Mouse (Mus musculus): ENCODE data around the gene Tollip.
"Not testable (repeated sequence)": the region's sequence is repeated elsewhere in the genome, so short reads cannot be mapped to it uniquely, and the experiment has no call there.

The Tollip gene

DNA sequence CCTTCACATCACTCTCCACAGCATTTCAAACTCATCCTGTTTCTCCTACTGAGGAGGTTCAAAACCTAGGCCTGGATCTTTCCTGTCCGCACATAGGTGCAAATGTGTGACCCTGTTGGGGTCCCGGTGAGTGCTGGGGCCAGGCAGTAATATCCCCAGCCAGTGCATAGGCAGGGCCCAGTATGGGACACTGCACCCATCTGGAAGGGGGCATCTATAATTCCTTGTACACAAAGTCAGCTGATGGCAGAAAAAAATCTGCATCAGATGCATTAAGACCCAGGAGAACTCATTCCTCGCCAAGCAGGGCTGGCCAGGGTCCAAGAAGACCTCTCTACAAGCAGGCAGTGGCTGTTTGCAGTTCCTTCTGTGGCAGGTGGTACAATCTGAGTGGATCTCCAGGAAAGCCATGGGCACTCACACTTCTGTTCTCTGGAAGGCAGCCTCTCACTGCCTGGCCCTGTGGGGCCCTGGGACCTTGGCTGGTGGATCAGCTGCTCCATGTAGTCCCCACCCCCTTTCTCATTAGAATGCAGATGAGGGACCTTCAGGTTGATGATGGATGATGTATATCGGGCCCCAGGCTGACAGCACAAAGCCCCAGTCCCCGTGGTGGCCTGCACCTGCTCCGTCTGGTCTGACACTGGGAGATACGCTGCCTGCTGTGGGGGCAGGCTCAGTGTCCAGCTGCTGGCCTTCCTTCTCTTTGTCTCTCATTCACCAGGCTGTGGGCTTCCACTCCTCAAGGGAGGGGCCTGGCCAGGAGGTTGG, 16.0 kb upstream of the Tollip start:
- DNase-seq (ENCODE audit: low spot score in 2 of 2), result peak in 1 of 2 experiments; percentile 51

DNA sequence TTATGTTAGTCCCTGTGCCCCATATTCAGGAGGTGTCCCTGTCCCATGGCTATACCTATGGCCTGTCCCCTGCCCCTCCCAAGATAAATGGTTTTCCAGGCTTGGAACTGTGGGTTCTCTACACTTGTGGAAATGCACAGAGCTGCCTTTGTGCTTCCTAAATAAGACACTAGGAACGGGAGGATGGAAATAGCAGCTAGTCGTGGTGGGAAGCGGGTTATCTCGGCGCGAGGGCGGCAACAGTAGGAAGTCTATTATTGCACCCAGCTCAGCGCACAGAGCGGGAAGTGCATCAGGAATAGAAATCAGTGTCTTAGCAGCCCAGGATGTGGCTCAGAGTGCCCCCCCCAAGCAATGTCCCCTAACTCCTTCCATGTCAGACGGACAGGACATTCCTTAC, 10.3 kb upstream of the Tollip start:
- peak; percentile 80 to 88 for DNase-seq (ENCODE audit: low spot score in 2 of 2)

DNA sequence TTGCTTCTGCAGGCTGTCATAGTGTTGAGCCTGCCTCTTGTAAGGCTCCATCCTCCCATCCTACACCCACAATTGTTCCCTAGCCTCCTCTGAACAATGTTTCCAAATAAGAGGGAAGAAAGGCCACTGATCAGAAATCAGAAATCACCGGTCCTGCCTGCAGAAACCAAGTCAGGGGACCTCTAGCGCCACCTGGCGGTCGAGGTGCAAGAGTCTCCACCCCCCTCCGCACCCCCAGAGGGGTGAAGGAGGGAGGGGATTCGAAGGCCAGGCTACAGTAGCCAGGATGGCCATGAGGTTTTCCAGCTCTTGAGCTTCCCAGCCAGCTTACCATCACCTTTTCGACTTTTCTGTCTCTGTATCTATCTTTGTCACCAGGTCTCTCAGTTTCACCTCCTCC, 6.6 kb upstream of the Tollip start:
- peak in 1 of 2 experiments; percentile 82 for DNase-seq (ENCODE audit: low spot score in 2 of 2)

DNA sequence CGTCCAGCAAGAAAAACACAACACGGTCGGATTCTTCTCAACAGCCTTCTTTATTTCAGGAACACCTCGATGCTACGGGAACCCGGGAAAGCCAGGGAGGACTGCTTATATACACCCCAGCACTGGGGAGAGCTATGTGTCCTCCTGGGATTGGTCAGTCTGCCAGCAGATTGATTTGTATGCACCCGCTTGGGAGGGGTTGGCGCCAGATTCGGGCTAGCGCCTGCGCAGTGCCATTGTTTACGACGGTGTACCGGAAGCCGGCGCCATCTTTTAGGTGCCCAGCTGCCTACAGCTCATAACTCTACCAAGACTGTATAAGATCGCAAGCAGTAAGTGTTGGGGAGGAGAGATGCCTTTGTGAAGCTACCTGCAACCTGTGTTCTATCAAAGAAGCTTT, 5.8 kb upstream of the Tollip start:
- DNase-seq (ENCODE audit: low spot score in 2 of 2), result not testable (repeated sequence)

DNA sequence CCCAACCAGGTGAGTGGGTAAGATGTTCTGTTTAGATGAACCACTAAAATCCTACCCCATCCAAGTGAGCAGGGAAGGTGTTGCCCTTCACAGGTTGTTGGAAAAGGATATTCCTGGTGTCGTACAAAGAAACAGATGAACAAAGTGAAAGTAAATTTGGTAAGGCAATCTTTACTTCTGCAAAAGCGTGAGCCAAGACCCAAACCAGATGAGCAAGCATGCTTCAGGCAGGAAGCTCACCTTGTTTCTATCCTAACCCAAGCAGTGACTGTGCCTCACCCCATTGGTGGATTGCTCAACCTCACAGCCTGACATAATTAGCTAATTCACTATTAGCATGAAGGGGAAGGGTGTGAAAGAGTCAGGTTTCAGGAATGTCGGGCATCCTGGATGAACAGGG, 7.0 kb downstream of the Tollip start:
- DNase-seq (ENCODE audit: low spot score in 2 of 2), result no peak

DNA sequence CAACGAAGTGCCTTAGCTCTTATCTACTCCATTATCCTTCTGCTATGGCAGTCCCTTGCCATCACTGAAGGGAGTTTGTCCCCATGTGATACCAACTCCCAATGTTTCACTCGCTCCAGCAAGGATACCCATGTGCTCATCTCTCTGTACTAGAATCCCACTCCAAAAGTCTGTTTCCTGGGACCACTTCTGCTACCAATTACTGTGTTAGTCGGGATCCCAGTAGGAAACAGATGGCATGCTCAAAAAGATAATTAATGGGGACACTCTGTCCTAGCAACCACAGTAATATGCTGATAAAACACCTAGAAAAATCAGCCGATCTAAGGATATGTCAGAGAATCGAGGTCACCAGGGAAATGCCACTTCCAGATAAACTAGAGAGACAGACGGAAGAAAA, 9.7 kb downstream of the Tollip start:
- no peak for DNase-seq (ENCODE audit: low spot score in 2 of 2)

DNA sequence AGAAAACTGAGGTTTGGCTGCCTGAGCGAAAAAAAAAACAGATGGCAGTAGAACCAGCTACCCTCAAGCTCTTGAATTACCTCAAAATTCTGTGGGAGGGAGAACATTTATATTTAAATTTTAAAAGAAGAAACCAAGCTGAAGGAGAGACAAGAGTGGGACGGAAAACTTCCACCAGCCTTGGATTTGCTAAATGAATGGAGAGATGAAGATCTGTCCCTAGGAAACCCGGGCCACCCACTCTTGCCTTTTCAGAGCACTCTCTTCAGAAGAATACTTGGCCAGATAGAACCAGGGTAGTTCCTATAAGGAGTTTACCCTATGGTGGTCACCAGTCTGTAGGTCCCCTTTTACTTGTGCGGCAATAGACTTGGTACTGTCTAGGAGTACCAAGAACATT, 15.5 kb downstream of the Tollip start:
- peak; percentile 56 to 72 for DNase-seq (ENCODE audit: low spot score in 2 of 2)

DNA sequence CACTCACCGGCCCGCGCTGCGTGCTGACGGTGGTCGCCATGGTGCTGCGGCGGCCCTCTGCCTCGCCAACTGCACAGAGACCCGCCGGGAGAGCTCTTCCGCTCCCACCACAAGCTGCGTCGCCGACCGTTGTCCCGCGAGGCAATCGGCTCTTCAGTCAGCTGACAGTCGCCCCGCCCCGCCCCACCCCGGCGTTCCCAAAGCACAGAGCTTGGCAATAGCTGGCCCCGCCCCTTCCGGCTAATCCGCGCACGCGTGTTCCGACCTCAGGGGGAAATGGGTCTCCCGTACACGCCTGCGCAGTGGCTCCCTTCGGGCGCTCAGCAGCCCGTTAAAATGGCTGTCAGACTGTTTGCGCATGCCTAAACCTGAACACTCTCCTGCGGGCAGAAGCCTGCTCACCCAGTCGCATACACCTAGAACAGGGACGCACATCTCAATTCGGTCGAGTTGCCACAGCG, 16.0 kb downstream of the Tollip start:
- peak; percentile 99 to 100 for DNase-seq (ENCODE audit: low spot score in 2 of 2)

DNA sequence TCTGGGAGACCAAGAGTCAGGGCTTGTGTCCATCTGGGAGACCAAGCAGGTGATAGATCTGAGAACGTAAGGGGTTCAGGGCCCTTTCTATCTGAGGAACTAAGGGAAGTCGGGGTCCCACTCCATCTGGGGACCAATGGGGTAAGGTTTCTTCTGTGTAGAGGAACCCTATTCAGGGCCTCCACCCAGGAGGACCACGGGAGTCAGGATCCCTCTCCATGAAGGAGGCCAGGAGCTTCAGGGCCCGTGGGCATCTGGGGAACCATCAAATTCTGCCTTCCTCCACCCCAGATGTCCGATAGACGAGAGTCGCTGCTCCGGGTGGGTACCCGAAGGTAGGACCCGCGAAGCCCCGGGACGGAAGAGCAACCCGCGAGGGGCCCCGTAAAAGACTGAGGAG, 16.5 kb downstream of the Tollip start:
- no peak for DNase-seq (ENCODE audit: low spot score in 2 of 2)

DNA sequence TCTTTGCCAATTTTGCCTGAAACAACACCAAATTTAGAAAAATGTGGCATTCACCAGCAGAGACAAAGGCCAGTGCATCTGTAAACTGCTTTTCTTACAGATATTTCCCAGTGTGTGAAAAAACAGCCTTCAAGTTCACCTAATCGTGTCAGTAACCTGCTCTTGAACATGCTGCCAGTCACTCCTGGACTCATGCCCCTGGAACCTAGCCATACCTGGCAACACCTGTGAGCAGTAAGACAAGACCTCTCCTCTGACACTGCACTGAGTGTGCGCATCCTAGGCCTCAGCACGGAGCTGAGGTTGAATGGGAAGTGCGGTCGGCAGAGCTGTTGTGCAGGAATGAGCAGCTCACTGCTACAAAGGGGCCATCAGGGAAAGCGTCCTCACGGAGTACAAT, 26.2 kb downstream of the Tollip start:
- no peak for DNase-seq (ENCODE audit: low spot score in 2 of 2)

DNA sequence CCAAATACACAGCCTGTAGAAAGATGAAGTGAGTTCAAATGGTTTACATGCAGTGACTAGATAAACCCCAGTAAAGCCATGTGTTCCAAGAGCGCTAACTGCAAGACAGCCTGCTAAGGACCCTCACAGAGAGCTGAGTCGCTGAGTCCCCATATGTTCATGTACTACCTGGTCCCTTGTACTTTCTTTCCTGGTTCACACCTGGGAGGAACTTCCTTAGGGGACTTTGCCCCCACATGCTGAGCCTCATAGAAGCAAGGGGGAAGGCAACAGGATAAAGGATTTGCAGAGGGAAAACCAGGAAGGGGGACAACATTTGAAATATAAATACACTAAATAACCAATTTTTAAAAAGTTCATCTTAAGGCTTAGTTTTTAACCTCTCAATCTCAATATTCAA, 39.5 kb downstream of the Tollip start:
- DNase-seq (ENCODE audit: low spot score in 2 of 2), result no peak

DNA sequence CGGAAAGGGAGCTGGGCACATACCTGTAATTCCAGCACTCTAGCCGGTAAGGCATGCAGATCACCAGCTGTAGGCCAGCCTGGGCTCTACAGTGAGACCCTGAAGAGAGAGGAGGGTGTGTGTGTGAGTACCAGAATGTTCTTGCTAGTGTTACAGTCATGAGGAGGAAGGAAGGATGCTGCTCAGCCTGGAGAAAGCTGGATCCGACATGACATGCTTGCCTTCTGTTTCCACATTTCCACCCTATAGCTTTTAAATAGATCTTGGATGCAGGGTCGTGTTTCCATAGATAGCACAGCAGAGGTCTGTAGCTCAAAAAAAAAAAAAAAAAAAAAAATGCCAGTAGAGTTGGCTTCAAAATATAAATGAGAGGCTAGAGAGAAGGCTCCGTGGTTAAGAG, 43.4 kb downstream of the Tollip start:
- peak in 1 of 2 experiments; percentile 52 for DNase-seq (ENCODE audit: low spot score in 2 of 2)

DNA sequence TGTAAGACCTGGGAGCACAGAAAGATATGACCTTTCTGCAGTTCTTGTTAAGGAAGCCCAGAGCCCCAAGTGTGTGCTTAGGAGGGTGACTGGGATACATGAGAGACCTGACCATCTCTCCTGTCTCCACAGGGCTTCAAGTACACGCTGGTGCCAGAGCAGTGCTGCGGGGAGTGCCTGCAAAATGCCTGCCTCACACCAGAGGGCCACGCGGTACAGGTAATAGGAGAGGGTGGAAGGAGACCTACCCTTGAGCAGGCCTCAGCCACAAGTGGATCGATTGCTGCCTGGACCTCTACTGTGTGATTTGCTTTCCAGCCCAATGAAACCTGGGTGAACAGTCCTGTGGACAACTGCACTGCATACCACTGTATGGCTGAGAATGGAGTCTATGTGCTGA, 47.8 kb downstream of the Tollip start:
- DNase-seq (ENCODE audit: low spot score in 2 of 2), result no peak

DNA sequence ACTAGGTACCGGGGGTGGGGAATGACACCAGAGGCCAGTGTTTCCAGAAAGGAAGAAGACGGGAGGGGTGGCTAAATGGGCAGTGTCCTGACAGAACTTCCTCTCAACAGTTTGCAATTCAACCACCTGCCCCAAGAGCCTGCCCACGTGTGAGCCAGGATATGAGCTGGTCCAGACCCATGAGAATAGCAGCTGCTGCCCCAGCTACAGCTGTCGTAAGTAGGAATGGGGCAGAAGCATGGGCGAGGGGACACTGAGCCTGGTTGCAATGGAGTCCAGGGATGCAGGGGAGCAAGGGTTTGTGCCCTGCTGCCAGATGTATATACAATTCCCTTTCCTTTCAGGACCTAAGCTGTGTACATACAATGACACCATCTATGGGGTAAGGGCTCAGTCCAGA, 48.7 kb downstream of the Tollip start:
- no peak for DNase-seq (ENCODE audit: low spot score in 2 of 2)

DNA sequence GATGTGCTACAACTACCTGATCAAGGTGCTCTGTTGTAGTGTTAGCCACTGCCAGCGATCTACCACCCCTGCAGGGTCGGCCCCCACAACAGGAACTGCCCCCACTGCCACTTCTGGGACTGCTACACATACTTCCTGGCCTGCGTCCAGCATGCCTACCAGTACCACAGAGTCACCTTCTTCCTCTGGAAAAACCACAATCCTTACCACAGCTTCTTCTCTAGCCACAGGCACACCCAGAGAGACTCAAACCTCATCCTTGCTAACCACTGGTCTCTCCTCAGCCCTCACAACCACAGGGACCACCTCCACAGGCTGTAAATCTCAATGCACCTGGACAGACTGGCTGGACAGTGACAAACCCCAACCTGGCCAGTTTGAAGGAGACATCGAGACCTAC, 57.3 kb downstream of the Tollip start:
- no peak for DNase-seq (ENCODE audit: low spot score in 2 of 2)

DNA sequence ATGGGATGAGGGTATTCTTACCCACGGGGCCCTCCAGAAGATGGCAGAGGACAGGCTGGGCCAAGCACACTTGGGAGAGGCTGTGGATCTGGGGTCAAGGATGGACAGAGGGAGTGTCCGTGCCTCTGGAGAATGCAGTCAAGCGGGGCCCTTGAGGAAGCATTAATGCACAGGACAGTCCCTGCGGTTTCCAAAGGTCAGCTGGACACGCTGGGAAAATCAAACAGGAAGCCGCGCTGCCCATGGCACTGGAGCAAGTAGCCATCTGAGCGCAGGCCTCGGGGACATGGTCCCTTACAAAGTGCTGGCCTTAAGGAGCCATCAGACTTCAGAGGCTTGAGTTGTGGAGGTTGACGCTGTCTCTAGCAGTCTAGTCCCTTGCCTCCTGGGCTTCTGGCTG, 78.0 kb downstream of the Tollip start:
- DNase-seq (ENCODE audit: low spot score in 2 of 2), result no peak

DNA sequence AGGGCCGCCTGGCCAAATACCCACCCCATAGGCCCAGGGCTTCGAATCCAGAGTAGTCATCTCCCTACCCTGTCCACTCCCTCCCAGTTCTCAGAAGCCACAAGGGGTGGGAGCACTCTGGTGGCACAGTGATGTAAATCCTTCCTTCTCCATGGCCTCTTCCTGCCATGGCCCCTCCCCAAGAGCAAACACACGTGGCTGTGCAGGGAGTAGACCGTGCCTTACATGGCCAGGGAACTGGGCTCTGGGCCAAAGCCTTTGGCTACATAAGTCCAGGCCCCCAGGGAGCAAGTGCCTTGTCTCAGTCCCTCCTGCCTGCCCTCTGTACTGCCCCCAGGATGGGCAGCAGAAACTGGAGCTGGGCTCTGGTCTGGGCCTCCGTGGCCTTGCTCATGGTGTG, 79.5 kb downstream of the Tollip start, which contains the start of gene Muc5b:
Muc5b (plus strand) TSS at position 292 of the 400 bp plus-strand sequence.
- no peak for DNase-seq (ENCODE audit: low spot score in 2 of 2)

DNA sequence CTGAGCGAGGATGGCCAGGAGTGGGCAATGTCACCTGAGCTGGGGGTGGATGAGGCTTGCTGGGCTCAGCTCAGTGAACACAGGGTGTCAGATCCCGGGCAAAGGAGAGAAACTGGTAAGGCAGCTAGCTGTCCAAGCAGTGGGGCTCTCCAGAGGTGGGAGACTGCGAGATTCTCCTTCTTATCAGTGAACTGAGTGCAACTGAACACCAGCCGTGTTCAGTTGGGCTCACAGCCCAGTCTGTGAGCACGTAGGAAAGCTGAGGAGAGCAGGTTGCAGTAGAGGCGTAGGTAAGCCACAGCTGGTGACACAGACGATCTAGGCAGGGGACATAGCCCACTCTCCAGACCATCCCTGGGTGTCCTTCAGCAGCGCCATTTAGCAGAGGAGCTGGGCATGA, 81.9 kb downstream of the Tollip start:
- no peak for DNase-seq (ENCODE audit: low spot score in 2 of 2)

DNA sequence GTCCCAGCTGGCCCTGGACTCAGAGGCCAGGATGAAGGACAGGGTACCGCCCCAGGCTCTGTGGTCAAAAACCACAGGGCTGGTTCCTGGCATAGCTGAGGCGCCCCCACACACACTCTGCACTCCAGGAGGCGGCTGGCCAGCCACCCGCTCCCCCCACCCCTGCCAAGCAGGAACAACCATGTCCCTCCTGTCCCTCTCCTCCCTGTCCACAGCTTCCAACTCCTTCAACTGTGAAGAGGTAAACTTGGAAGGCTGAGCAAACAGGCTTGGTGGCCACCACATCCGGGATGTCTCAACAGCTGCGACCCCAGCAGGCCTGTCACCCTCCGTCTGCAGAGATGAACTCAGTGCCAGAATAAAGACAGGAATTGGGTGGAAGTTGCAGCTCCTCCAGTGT, 82.4 kb downstream of the Tollip start:
- DNase-seq (ENCODE audit: low spot score in 2 of 2), result no peak
